Mouse (Mus musculus) bone marrow macrophage, adult 2 months (primary cell): Measurements from ENCODE around the gene Cavin1.
"Not testable (repeated sequence)": the region's sequence is repeated elsewhere in the genome, so short reads cannot be mapped to it uniquely, and the experiment has no call there.

Experiments used
- CTCF ChIP-seq: IDR thresholded peaks from 2 replicates; pipeline ENCODE4 v1.5.1; 2012; ENCODE audit warnings: low read depth, mild to moderate bottlenecking, low read length, moderate library complexity
- POLR2A ChIP-seq: IDR thresholded peaks from 2 replicates; pipeline ENCODE4 v1.6.1; 2012; ENCODE audit warnings: mild to moderate bottlenecking, low read depth, low read length, borderline replicate concordance

GRCm38 (mm10) chr11:101001875-101002552, 31.3 kb upstream of the Cavin1 start:
- TF ChIP-seq CTCF, POLR2A: not testable (repeated sequence)
